Mouse (Mus musculus): Measurements from ENCODE around the gene Iqgap2. TPM values are rescaled to one million over a fixed set of nuclear protein-coding genes. Genes with fewer than 3 reads are reported as not detected.

Iqgap2 gene
- total RNA-seq, 2 experiments from 2014 or later = 0.94 to 1.3 TPM

DNA sequence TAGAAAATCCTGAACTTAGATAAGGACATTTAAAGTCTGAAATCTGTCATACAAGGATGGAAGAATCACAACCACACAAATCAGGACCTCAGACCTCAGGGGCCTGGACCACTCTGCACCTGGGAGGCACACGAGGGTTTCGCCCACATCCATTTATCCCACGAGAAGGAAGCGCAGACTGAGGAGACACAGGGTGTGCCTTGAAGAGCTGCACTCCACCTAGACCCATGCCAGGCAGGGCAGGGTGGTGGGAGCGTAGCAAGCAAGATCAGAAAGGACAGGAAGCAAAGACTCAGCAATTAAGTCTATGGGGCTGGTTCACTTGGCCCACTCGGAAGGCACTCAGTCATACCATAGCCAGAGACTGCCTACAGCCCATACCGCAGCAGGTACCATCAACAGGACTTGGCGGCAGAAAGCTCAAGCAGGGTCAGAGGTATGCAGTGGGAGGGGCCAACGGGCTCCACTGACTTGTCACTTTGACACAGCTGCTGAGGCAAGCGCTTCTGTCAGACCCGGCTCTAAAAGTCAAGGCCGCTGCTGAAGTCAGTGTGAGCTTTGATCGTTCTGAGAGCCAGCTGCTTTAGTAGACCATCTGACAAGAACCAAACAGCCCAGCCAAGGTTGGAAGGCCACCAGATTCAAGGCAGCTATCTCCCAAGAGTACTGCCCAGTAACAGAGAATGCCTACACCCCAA, 86.1 kb downstream of the Iqgap2 start:
- DNase-seq = peak; percentile 81
- H3K4me3 ChIP-seq = peak overlapping the region; percentile 14
- TF ChIP-seq CTCF (IDR thresholded peaks at IDR 0.05) = no peak
- peak overlapping the region; percentile 63 for H3K27ac ChIP-seq
- intact Hi-C loops (cut with DNase I) = no loop called here

- Histone ChIP-seq H3K4me3 (no peak overlapping the region), H3K27ac (no peak overlapping the region)
- intact Hi-C loops (cut with DNase I) = no loop called here
- no peak for DNase-seq
- no peak for TF ChIP-seq CTCF (IDR thresholded peaks at IDR 0.05)
Observed at GRCm38 (mm10) chr13:95804113-95804512, 87.6 kb downstream of the Iqgap2 start.

GRCm38 (mm10) chr13:95800925-95801324, 90.8 kb downstream of the Iqgap2 start:
- Histone ChIP-seq H3K27ac (no peak overlapping the region), H3K4me3 (no peak overlapping the region)
- intact Hi-C loops (cut with DNase I) = no loop called here
- no peak for TF ChIP-seq CTCF (IDR thresholded peaks at IDR 0.05)
- no peak for DNase-seq

GRCm38 (mm10) chr13:95799322-95799721, 92.4 kb downstream of the Iqgap2 start:
- intact Hi-C loops (cut with DNase I) = no loop called here
- TF ChIP-seq CTCF (IDR thresholded peaks at IDR 0.05) = no peak
- H3K4me3 ChIP-seq = no peak overlapping the region
- H3K27ac ChIP-seq = no peak overlapping the region
- DNase-seq = no peak

DNA sequence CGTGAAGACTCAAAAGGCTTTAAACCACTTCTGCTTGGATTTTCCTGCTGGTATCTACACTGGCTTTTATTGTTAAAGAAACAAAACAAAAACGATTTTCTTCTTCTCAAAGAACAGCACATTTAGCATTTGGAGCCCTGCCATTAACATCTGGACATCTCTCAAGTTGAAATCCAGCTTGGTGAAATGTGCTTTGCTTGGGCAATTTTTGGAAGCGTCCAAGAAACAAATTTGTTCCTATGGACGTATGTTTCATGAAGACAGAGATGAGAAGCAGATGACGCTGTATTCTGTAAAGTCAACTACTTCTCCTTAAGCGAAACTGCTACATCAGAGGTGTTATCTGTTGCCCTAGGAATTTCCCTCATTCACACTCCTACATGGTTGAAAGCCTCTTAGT, 93.0 kb downstream of the Iqgap2 start:
- no peak for TF ChIP-seq CTCF (IDR thresholded peaks at IDR 0.05)
- intact Hi-C loops (cut with DNase I) = no loop called here
- DNase-seq = no peak
- Histone ChIP-seq H3K27ac (no peak overlapping the region), H3K4me3 (no peak overlapping the region)

- intact Hi-C loops (cut with DNase I) = no loop called here
- H3K27ac ChIP-seq = no peak overlapping the region
- TF ChIP-seq CTCF (IDR thresholded peaks at IDR 0.05) = no peak
- H3K4me3 ChIP-seq = no peak overlapping the region
- DNase-seq = no peak
Observed at GRCm38 (mm10) chr13:95797530-95797929, 94.2 kb downstream of the Iqgap2 start.

GRCm38 (mm10) chr13:95794346-95794745, 97.4 kb downstream of the Iqgap2 start:
- Histone ChIP-seq H3K4me3 (no peak overlapping the region), H3K27ac (no peak overlapping the region; the same call in 1 of the 2 replicates)
- no peak for TF ChIP-seq CTCF (IDR thresholded peaks at IDR 0.05)
- DNase-seq = no peak
- intact Hi-C loops (cut with DNase I) = no loop called here

DNA sequence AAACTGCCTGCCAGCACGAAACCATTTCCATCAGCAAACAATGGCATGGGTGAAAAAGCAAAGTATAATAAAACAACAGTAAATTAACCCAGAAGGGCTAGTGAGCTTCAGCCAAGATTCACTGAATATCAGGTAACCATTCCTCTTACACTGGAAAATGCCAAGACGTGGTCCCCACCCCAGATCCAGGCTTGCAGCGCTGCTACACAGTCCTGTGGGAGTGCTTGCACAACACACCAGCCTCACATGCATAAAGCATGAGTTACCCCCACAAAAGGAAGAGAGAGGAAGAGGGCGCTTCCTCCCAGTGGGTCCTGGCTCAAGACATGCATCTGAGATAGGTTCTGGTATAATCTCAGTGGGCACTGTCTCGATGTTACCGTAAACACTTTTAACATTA, 100.8 kb downstream of the Iqgap2 start:
- H3K27ac ChIP-seq = no peak overlapping the region; the same call in 1 of the 2 replicates
- no peak overlapping the region for H3K4me3 ChIP-seq
- TF ChIP-seq CTCF (IDR thresholded peaks at IDR 0.05) = no peak
- intact Hi-C loops (cut with DNase I) = no loop called here
- no peak for DNase-seq

- H3K27ac ChIP-seq = no peak overlapping the region
- intact Hi-C loops (cut with DNase I) = no loop called here
- H3K4me3 ChIP-seq = no peak overlapping the region
- DNase-seq = no peak
- TF ChIP-seq CTCF (IDR thresholded peaks at IDR 0.05) = no peak
Observed at GRCm38 (mm10) chr13:95788631-95789376, 102.9 kb downstream of the Iqgap2 start.

GRCm38 (mm10) chr13:95782969-95783332, 108.8 kb downstream of the Iqgap2 start:
- DNase-seq = no peak
- no peak overlapping the region for H3K4me3 ChIP-seq
- TF ChIP-seq CTCF (IDR thresholded peaks at IDR 0.05) = no peak
- intact Hi-C loops (cut with DNase I) = no loop called here
- peak overlapping the region; percentile 6; the same call in 1 of the 2 replicates for H3K27ac ChIP-seq

DNA sequence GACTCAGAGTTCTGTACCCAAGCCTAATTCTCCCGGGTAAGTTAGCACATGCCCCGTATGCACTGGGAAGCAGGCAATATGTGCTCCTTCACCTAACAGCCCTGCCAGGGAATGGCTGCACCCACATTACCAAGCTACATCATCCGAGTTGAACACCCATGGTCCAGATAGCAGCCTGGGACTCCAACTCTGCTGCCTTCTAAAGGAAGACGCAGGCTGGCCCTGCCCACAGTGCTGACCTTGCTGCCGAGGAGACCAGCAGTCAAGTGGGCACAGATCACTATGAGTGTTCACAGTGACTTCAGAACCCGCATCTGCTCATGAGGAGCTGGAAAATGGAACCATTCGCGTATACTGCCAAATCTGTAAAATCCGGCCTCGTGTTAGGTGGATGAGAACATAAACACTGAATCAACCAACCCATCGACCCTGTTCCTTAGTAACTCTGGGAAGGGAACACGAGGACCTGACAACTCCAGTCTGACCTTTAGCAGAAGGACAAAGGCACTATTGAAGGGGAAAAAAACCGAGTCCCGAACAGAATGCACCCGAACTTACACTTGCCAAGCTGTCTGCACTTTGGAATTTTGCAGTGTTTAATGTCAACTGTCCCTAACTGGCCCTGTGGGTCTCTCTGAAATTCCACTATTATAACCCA, 109.3 kb downstream of the Iqgap2 start:
- no peak for DNase-seq
- H3K4me3 ChIP-seq = no peak overlapping the region
- H3K27ac ChIP-seq = peak overlapping the region; percentile 16; the same call in 1 of the 2 replicates
- intact Hi-C loops (cut with DNase I) = no loop called here
- TF ChIP-seq CTCF (IDR thresholded peaks at IDR 0.05) = no peak

GRCm38 (mm10) chr13:95780038-95780437, 111.7 kb downstream of the Iqgap2 start:
- intact Hi-C loops (cut with DNase I) = no loop called here
- Histone ChIP-seq H3K4me3 (no peak overlapping the region), H3K27ac (no peak overlapping the region)
- no peak for DNase-seq
- TF ChIP-seq CTCF (IDR thresholded peaks at IDR 0.05) = no peak

GRCm38 (mm10) chr13:95779261-95779660, 112.5 kb downstream of the Iqgap2 start:
- Histone ChIP-seq H3K4me3 (no peak overlapping the region), H3K27ac (no peak overlapping the region)
- TF ChIP-seq CTCF (IDR thresholded peaks at IDR 0.05) = no peak
- no peak for DNase-seq
- intact Hi-C loops (cut with DNase I) = no loop called here

Measured in gastrocnemius, adult 2 months (tissue).